ENCODE assay signal across 10 mouse cellular contexts in genomic region chr2:127364452-127364851, GRCm38 (mm10). TPM values are rescaled to one million over a fixed set of nuclear protein-coding genes. Genes with fewer than 3 reads are reported as not detected.
DNase-seq lines count a peak whose midpoint lies in the region; ATAC-seq lines count a peak whose summit lies in the region.
"Had no signal": no experiment of that assay in that cellular context is flagged by ENCODE, and none has a peak within 500 bp of the region (broad histone marks: within the 10 kb centered on the region; RNA-seq: fewer than 3 reads in every experiment).

No protein-coding gene starts in this region.

- H3K36me3 ChIP-seq in hindbrain, embryonic 12.5 days = no peaks in the 10 kb centered on the region
- H3K36me3 ChIP-seq in hindbrain, embryonic 14.5 days (replicated peaks; ENCODE audit: control insufficient read depth, insufficient read depth) = no peaks in the 10 kb centered on the region
- no peaks in the 10 kb centered on the region for H3K36me3 ChIP-seq in neural tube, embryonic 15.5 days
- H3K36me3 ChIP-seq: embryonic facial prominence, embryonic 12.5 days had no signal

- peak overlapping the region; percentile 39; the same call in 1 of the 2 replicates for H3K4me3 ChIP-seq in hindbrain, embryonic 12.5 days
- H3K4me3 ChIP-seq in hindbrain, embryonic 14.5 days (replicated peaks; ENCODE audit: low read length) = no peak overlapping the region
- H3K4me3 ChIP-seq in neural tube, embryonic 15.5 days (replicated peaks) = peak overlapping the region; percentile 44; the same call in 1 of the 2 replicates

- WGBS in hindbrain, embryonic 12.5 days = 20% methylated on average over 7 of the region's 8 CpGs
- WGBS in hindbrain, embryonic 14.5 days = 20% methylated on average over 8 of the region's 8 CpGs
- WGBS in neural tube, embryonic 15.5 days = 15% methylated on average over 8 of the region's 8 CpGs

- H3K27ac ChIP-seq in hindbrain, embryonic 12.5 days = no peak overlapping the region
- H3K27ac ChIP-seq in hindbrain, embryonic 14.5 days = no peak overlapping the region
- H3K27ac ChIP-seq in neural tube, embryonic 15.5 days (replicated peaks) = no peak overlapping the region
- H3K27ac ChIP-seq: embryonic facial prominence, embryonic 12.5 days had no signal

- peaks cover 74% of the 10 kb centered on the region for H3K27me3 ChIP-seq in hindbrain, embryonic 12.5 days
- peaks cover 62% of the 10 kb centered on the region for H3K27me3 ChIP-seq in hindbrain, embryonic 14.5 days (ENCODE audit: control insufficient read depth, insufficient read depth, low read length)
- H3K27me3 ChIP-seq in neural tube, embryonic 15.5 days (replicated peaks) = peaks cover 77% of the 10 kb centered on the region

- no peaks in the 10 kb centered on the region for H3K9me3 ChIP-seq in hindbrain, embryonic 12.5 days (replicated peaks)
- no peaks in the 10 kb centered on the region for H3K9me3 ChIP-seq in hindbrain, embryonic 14.5 days (ENCODE audit: control insufficient read depth, low read length)
- H3K9me3 ChIP-seq in neural tube, embryonic 15.5 days (replicated peaks) = no peaks in the 10 kb centered on the region
- H3K9me3 ChIP-seq: embryonic facial prominence, embryonic 12.5 days had no signal

- 0 out of 2 replicates have a peak overlapping the region, but pooled peaks have one; percentile 75 for H3K4me2 ChIP-seq in hindbrain, embryonic 12.5 days (replicated peaks)
- H3K4me2 ChIP-seq in hindbrain, embryonic 14.5 days (replicated peaks) = no peak overlapping the region; the same call in 1 of the 2 replicates
- H3K4me2 ChIP-seq in neural tube, embryonic 15.5 days = peak overlapping the region; percentile 87; the same call in 1 of the 2 replicates

- no peak for ATAC-seq in hindbrain, embryonic 12.5 days (ENCODE audit: low FRiP score)
- no peak for ATAC-seq in hindbrain, embryonic 14.5 days (ENCODE audit: low FRiP score)
- ATAC-seq in neural tube, embryonic 15.5 days (ENCODE audit: low FRiP score) = no peak

- no peak for DNase-seq in hindbrain, embryonic 14.5 days (ENCODE audit: low spot score)
- peak; percentile 69 for DNase-seq in kidney, adult 11 months
- DNase-seq in kidney, postnatal 36 days = peak; percentile 77 to 79
- no peak for DNase-seq in thymus, adult 18-20 months
- DNase-seq in urinary bladder, postnatal 4 days (ENCODE audit: low spot score in 2 of 2) = no peak
- DNase-seq: lung, adult 2 months; thymus, postnatal 25 days had no signal

- no peak overlapping the region for H3K9ac ChIP-seq in hindbrain, embryonic 12.5 days
- H3K9ac ChIP-seq in hindbrain, embryonic 14.5 days = no peak overlapping the region
- no peak overlapping the region for H3K9ac ChIP-seq in neural tube, embryonic 15.5 days (replicated peaks)
- H3K9ac ChIP-seq: embryonic facial prominence, embryonic 12.5 days had no signal

- peaks cover 17% of the 10 kb centered on the region for H3K4me1 ChIP-seq in hindbrain, embryonic 12.5 days
- H3K4me1 ChIP-seq in hindbrain, embryonic 14.5 days (replicated peaks; ENCODE audit: control insufficient read depth, insufficient read depth, low read length) = 0 out of 2 replicates have a peak, but pooled peaks cover 4% of the 10 kb centered on the region
- H3K4me1 ChIP-seq in neural tube, embryonic 15.5 days = peaks cover 18% of the 10 kb centered on the region

RNA-seq across cellular contexts. Expression of gene Adra2b, which starts 1.4 kb away (rescaled TPM):
- polyA plus RNA-seq in hindbrain, embryonic 12.5 days (2016; fragmentation: Nextera tagmentation; extraction: Ambion mirVana) = 2.4 and 2.6 TPM in 2 replicates
- polyA plus RNA-seq in hindbrain, embryonic 14.5 days (2014; fragmentation: Nextera tagmentation; extraction: Ambion mirVana) = 0.53 and 0.79 TPM in 2 replicates
- 0.60 and 0.72 TPM in 2 replicates for polyA plus RNA-seq in neural tube, embryonic 15.5 days (2015; fragmentation: Nextera tagmentation; extraction: Ambion mirVana)

RNA-seq across cellular contexts. Expression of gene Astl, which starts 26.0 kb away (rescaled TPM):
- not detected in 2 replicates for polyA plus RNA-seq in hindbrain, embryonic 12.5 days (2016; fragmentation: Nextera tagmentation; extraction: Ambion mirVana)
- not detected in 2 replicates for polyA plus RNA-seq in hindbrain, embryonic 14.5 days (2014; fragmentation: Nextera tagmentation; extraction: Ambion mirVana)
- not detected in 2 replicates for polyA plus RNA-seq in neural tube, embryonic 15.5 days (2015; fragmentation: Nextera tagmentation; extraction: Ambion mirVana)
- polyA plus RNA-seq: embryonic facial prominence, embryonic 12.5 days; lung, adult 2 months had no signal

RNA-seq across cellular contexts. Expression of gene Dusp2, which starts 28.5 kb away (rescaled TPM):
- polyA plus RNA-seq in hindbrain, embryonic 12.5 days (2016; fragmentation: Nextera tagmentation; extraction: Ambion mirVana) = 5.5 and 6.9 TPM in 2 replicates
- polyA plus RNA-seq in hindbrain, embryonic 14.5 days (2014; fragmentation: Nextera tagmentation; extraction: Ambion mirVana) = 12.5 and 15.2 TPM in 2 replicates
- polyA plus RNA-seq in neural tube, embryonic 15.5 days (2015; fragmentation: Nextera tagmentation; extraction: Ambion mirVana) = 18.2 and 23.1 TPM in 2 replicates

Comparison
In these comparisons a context has a peak if more than half of its experiments do, and no peak if none do; other contexts are left out.
1. DNase-seq: peak in kidney, adult 11 months (single experiment) and kidney, postnatal 36 days (2 of 2); none in hindbrain, embryonic 14.5 days (single experiment), thymus, adult 18-20 months (0 of 2) and urinary bladder, postnatal 4 days (0 of 2).